Mouse (Mus musculus): ENCODE measurements around the gene Fkbp5. TPM values are rescaled to one million over a fixed set of nuclear protein-coding genes. Genes with fewer than 3 reads are reported as not detected.
"Not testable (repeated sequence)": the region's sequence is repeated elsewhere in the genome, so short reads cannot be mapped to it uniquely, and the experiment has no call there.

The Fkbp5 gene
- 29.4 and 48.6 TPM in 2 replicates for polyA plus RNA-seq (2011; ENCODE audit: insufficient read depth, insufficient read length, low replicate concordance, missing spikeins)

GRCm38 (mm10) chr17:28517441-28517955, at the start of gene Fkbp5:
TSS of gene Fkbp5 (minus strand) at chr17:28517527.
- peaks cover 14% of the 10 kb centered on the region for H3K4me1 ChIP-seq (ENCODE audit: control insufficient read depth, insufficient read depth, low read length)
- TF ChIP-seq CTCF (IDR thresholded peaks at IDR 0.05; ENCODE audit: control insufficient read depth, insufficient read depth, low read length) (no peak), POLR2A (IDR thresholded peaks at IDR 0.05; ENCODE audit: borderline replicate concordance, control insufficient read depth, low read depth, low read length) (no peak)
- H3K4me3 ChIP-seq (replicated peaks; ENCODE audit: control insufficient read depth, low read depth, low read length), result peak within 1 kb of the TSS; percentile 44
- peak within 1 kb of the TSS; percentile 98 for H3K27ac ChIP-seq (ENCODE audit: control insufficient read depth, insufficient read depth, low read depth, low read length, poor library complexity)
- WGBS, result 26% methylated on average over 16 of the region's 16 CpGs

- H3K4me1 ChIP-seq (ENCODE audit: control insufficient read depth, insufficient read depth, low read length), result no peaks in the 10 kb centered on the region
- no peak overlapping the region for H3K27ac ChIP-seq (ENCODE audit: control insufficient read depth, insufficient read depth, low read depth, low read length, poor library complexity)
- no peak for TF ChIP-seq POLR2A (IDR thresholded peaks at IDR 0.05; ENCODE audit: borderline replicate concordance, control insufficient read depth, low read depth, low read length)
- TF ChIP-seq CTCF (IDR thresholded peaks at IDR 0.05; ENCODE audit: control insufficient read depth, insufficient read depth, low read length), result no peak
- no peak overlapping the region for H3K4me3 ChIP-seq (replicated peaks; ENCODE audit: control insufficient read depth, low read depth, low read length)
Measured at GRCm38 (mm10) chr17:28565181-28565580, 47.9 kb upstream of the Fkbp5 start.

GRCm38 (mm10) chr17:28561613-28562012, 44.3 kb upstream of the Fkbp5 start:
- Histone ChIP-seq H3K4me3 (replicated peaks; ENCODE audit: control insufficient read depth, low read depth, low read length) (no peak overlapping the region), H3K4me1 (ENCODE audit: control insufficient read depth, insufficient read depth, low read length) (no peaks in the 10 kb centered on the region), H3K27ac (ENCODE audit: control insufficient read depth, insufficient read depth, low read depth, low read length, poor library complexity) (no peak overlapping the region)
- 69% methylated on average over 7 of the region's 7 CpGs for WGBS
- TF ChIP-seq POLR2A (IDR thresholded peaks at IDR 0.05; ENCODE audit: borderline replicate concordance, control insufficient read depth, low read depth, low read length), result no peak
- TF ChIP-seq CTCF (IDR thresholded peaks at IDR 0.05; ENCODE audit: control insufficient read depth, insufficient read depth, low read length), result no peak

DNA sequence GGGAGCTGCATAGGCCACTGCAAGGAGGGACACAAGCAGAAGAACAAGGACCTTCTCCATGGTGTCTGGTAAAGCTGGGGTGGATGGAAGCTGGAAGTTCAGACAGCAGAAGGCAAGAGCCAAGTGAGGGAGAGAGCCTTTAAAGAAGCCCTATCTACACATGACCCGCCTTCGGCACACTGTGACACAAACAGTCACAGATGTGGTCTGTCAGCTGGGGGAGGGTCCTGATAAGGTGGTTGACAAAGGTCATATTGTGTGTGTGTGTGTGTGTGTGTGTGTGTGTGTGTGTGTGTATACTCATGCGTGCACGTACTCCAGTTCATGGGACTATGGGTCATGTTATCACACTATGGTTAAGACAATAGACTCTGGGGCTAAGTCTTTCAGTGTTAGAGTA, 43.3 kb upstream of the Fkbp5 start, which contains the start of gene Clps:
Clps (minus strand) TSS at position 169 of the 400 bp plus-strand sequence.
- TF ChIP-seq POLR2A (IDR thresholded peaks at IDR 0.05; ENCODE audit: borderline replicate concordance, control insufficient read depth, low read depth, low read length) (no peak), CTCF (IDR thresholded peaks at IDR 0.05; ENCODE audit: control insufficient read depth, insufficient read depth, low read length) (no peak)
- 72% methylated on average over 4 of the region's 4 CpGs for WGBS
- Histone ChIP-seq H3K4me3 (replicated peaks; ENCODE audit: control insufficient read depth, low read depth, low read length) (no peak within 1 kb of the TSS), H3K4me1 (ENCODE audit: control insufficient read depth, insufficient read depth, low read length) (no peaks in the 10 kb centered on the region), H3K27ac (ENCODE audit: control insufficient read depth, insufficient read depth, low read depth, low read length, poor library complexity) (no peak within 1 kb of the TSS)

DNA sequence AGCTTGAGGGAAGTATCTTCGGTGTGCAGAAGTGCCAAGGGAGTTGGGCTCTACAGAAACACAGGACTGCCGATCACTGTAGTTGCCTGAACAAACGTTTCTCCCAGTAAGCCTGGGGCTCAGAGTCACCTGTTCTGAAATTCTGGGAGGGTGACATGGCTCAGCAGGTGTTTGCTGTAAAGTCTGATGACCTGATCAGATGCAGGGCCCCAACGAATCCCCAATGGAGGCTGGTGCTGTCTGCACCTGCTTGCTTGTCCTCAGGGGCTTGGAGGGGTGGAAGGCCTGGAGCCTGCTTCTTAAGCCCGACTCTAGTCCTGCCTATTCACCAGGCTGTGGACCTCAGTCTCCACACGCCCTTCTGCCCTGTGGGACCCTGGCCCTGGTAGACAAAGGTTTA, 40.4 kb upstream of the Fkbp5 start:
- no peaks in the 10 kb centered on the region for H3K4me1 ChIP-seq (ENCODE audit: control insufficient read depth, insufficient read depth, low read length)
- WGBS, result 73% methylated on average over 6 of the region's 6 CpGs
- no peak overlapping the region for H3K27ac ChIP-seq (ENCODE audit: control insufficient read depth, insufficient read depth, low read depth, low read length, poor library complexity)
- H3K4me3 ChIP-seq (replicated peaks; ENCODE audit: control insufficient read depth, low read depth, low read length), result no peak overlapping the region
- TF ChIP-seq CTCF (IDR thresholded peaks at IDR 0.05; ENCODE audit: control insufficient read depth, insufficient read depth, low read length), result no peak
- TF ChIP-seq POLR2A (IDR thresholded peaks at IDR 0.05; ENCODE audit: borderline replicate concordance, control insufficient read depth, low read depth, low read length), result no peak

- no peak overlapping the region for H3K27ac ChIP-seq (ENCODE audit: control insufficient read depth, insufficient read depth, low read depth, low read length, poor library complexity)
- TF ChIP-seq CTCF (IDR thresholded peaks at IDR 0.05; ENCODE audit: control insufficient read depth, insufficient read depth, low read length), result no peak
- WGBS, result 35% methylated on average over 6 of the region's 6 CpGs
- no peaks in the 10 kb centered on the region for H3K4me1 ChIP-seq (ENCODE audit: control insufficient read depth, insufficient read depth, low read length)
- H3K4me3 ChIP-seq (replicated peaks; ENCODE audit: control insufficient read depth, low read depth, low read length), result no peak overlapping the region
Measured at GRCm38 (mm10) chr17:28556635-28557396, 39.5 kb upstream of the Fkbp5 start.

GRCm38 (mm10) chr17:28554021-28554420, 36.7 kb upstream of the Fkbp5 start:
- 89% methylated on average over 4 of the region's 4 CpGs for WGBS
- H3K4me3 ChIP-seq (replicated peaks; ENCODE audit: control insufficient read depth, low read depth, low read length); H3K4me1 ChIP-seq (ENCODE audit: control insufficient read depth, insufficient read depth, low read length); H3K27ac ChIP-seq (ENCODE audit: control insufficient read depth, insufficient read depth, low read depth, low read length, poor library complexity): not testable (repeated sequence)

- no peak for TF ChIP-seq POLR2A (IDR thresholded peaks at IDR 0.05; ENCODE audit: borderline replicate concordance, control insufficient read depth, low read depth, low read length)
- TF ChIP-seq CTCF (IDR thresholded peaks at IDR 0.05; ENCODE audit: control insufficient read depth, insufficient read depth, low read length), result peak; percentile 82
- 13% methylated on average over 14 of the region's 14 CpGs for WGBS
- H3K4me3 ChIP-seq (replicated peaks; ENCODE audit: control insufficient read depth, low read depth, low read length), result no peak overlapping the region
- no peak overlapping the region for H3K27ac ChIP-seq (ENCODE audit: control insufficient read depth, insufficient read depth, low read depth, low read length, poor library complexity)
- no peaks in the 10 kb centered on the region for H3K4me1 ChIP-seq (ENCODE audit: control insufficient read depth, insufficient read depth, low read length)
Measured at GRCm38 (mm10) chr17:28553040-28553793, 35.9 kb upstream of the Fkbp5 start.
